Mouse (Mus musculus) cerebellum, adult 9-11 months (tissue): ENCODE measurements around the gene Atpaf1.

ENCODE experiments used
- DNase-seq: peaks from one replicate; pipeline ENCODE4 v3.0.0; 2022

Gene Atpaf1

GRCm38 (mm10) chr4:115850631-115851030 is 66.0 kb downstream of the Atpaf1 start:
- DNase-seq, result no peak

GRCm38 (mm10) chr4:115851569-115851968 is 67.0 kb downstream of the Atpaf1 start:
- DNase-seq, result no peak

GRCm38 (mm10) chr4:115855100-115855499 is 70.5 kb downstream of the Atpaf1 start:
- DNase-seq, result no peak

GRCm38 (mm10) chr4:115855609-115856008 is 71.0 kb downstream of the Atpaf1 start:
- DNase-seq, result no peak

- DNase-seq, result no peak
Measured at GRCm38 (mm10) chr4:115856282-115856681, 71.7 kb downstream of the Atpaf1 start.

GRCm38 (mm10) chr4:115857293-115857883 is 72.8 kb downstream of the Atpaf1 start:
- DNase-seq, result no peak

- DNase-seq, result no peak
Measured at GRCm38 (mm10) chr4:115863352-115863751, 78.7 kb downstream of the Atpaf1 start.

- DNase-seq, result no peak
Measured at GRCm38 (mm10) chr4:115863880-115864279, 79.3 kb downstream of the Atpaf1 start.
